Mouse (Mus musculus): Measurements from ENCODE around the gene Rnf224. TPM values are rescaled to one million over a fixed set of nuclear protein-coding genes. Genes with fewer than 3 reads are reported as not detected.

Gene Rnf224
- polyA plus RNA-seq, 1 experiment from 2014 or later: not detected

- WGBS: 84% methylated on average over 4 of the region's 4 CpGs
- DNase-seq (ENCODE audit: low spot score): no peak
These were observed 3.2 kb downstream of the Rnf224 start for GRCm38 (mm10) chr2:25233421-25233820.

GRCm38 (mm10) chr2:25231038-25231437 lies 5.5 kb downstream of the Rnf224 start:
- no peak for DNase-seq (ENCODE audit: low spot score)
- 53% methylated on average over 12 of the region's 12 CpGs for WGBS
- no peak overlapping the region for H3K27ac ChIP-seq (replicated peaks)
- H3K36me3 ChIP-seq (replicated peaks): no peaks in the 10 kb centered on the region
- H3K27me3 ChIP-seq (replicated peaks; ENCODE audit: low read depth, poor library complexity, severe bottlenecking): peaks cover 31% of the 10 kb centered on the region
- H3K4me3 ChIP-seq: no peak overlapping the region
- H3K9me3 ChIP-seq: no peaks in the 10 kb centered on the region
- peaks cover 12% of the 10 kb centered on the region for H3K4me1 ChIP-seq

More at GRCm38 (mm10) chr2:25233421-25233820, 3.2 kb downstream of the Rnf224 start:
- H3K4me3 ChIP-seq: no peak overlapping the region
- H3K36me3 ChIP-seq (replicated peaks): no peaks in the 10 kb centered on the region
- H3K27ac ChIP-seq (replicated peaks): no peak overlapping the region
- peaks cover 13% of the 10 kb centered on the region for H3K4me1 ChIP-seq
- no peaks in the 10 kb centered on the region for H3K9me3 ChIP-seq
- H3K27me3 ChIP-seq (replicated peaks; ENCODE audit: low read depth, poor library complexity, severe bottlenecking): peaks cover 31% of the 10 kb centered on the region

- Histone ChIP-seq H3K27ac (replicated peaks) (no peak overlapping the region), H3K36me3 (replicated peaks) (no peaks in the 10 kb centered on the region), H3K4me1 (peaks cover 17% of the 10 kb centered on the region), H3K9me3 (no peaks in the 10 kb centered on the region), H3K27me3 (replicated peaks; ENCODE audit: low read depth, poor library complexity, severe bottlenecking) (peaks cover 31% of the 10 kb centered on the region), H3K4me3 (no peak overlapping the region)
- WGBS: 89% methylated on average over 7 of the region's 7 CpGs
- no peak for DNase-seq (ENCODE audit: low spot score)
These were observed 6.0 kb downstream of the Rnf224 start for GRCm38 (mm10) chr2:25230581-25230980.

GRCm38 (mm10) chr2:25229582-25229981 lies 7.0 kb downstream of the Rnf224 start:
- no peak overlapping the region for H3K4me3 ChIP-seq
- 78% methylated on average over 5 of the region's 5 CpGs for WGBS
- peaks cover 21% of the 10 kb centered on the region for H3K4me1 ChIP-seq
- no peak for DNase-seq (ENCODE audit: low spot score)
- H3K9me3 ChIP-seq: no peaks in the 10 kb centered on the region
- no peak overlapping the region for H3K27ac ChIP-seq (replicated peaks)
- H3K27me3 ChIP-seq (replicated peaks; ENCODE audit: low read depth, poor library complexity, severe bottlenecking): peaks cover 28% of the 10 kb centered on the region
- H3K36me3 ChIP-seq (replicated peaks): no peaks in the 10 kb centered on the region

GRCm38 (mm10) chr2:25228995-25229530 lies 7.5 kb downstream of the Rnf224 start:
- peaks cover 25% of the 10 kb centered on the region for H3K27me3 ChIP-seq (replicated peaks; ENCODE audit: low read depth, poor library complexity, severe bottlenecking)
- H3K4me3 ChIP-seq: peak overlapping the region; percentile 45
- no peaks in the 10 kb centered on the region for H3K9me3 ChIP-seq
- peaks cover 21% of the 10 kb centered on the region for H3K4me1 ChIP-seq
- H3K36me3 ChIP-seq (replicated peaks): no peaks in the 10 kb centered on the region
- WGBS: 69% methylated on average over 6 of the region's 6 CpGs
- peak overlapping the region; percentile 77 for H3K27ac ChIP-seq (replicated peaks)
- DNase-seq (ENCODE audit: low spot score): no peak

- Histone ChIP-seq H3K36me3 (replicated peaks) (peaks cover 3% of the 10 kb centered on the region), H3K27me3 (replicated peaks; ENCODE audit: low read depth, poor library complexity, severe bottlenecking) (peaks cover 25% of the 10 kb centered on the region), H3K4me3 (peak overlapping the region; percentile 45), H3K27ac (replicated peaks) (peak overlapping the region; percentile 77), H3K9me3 (no peaks in the 10 kb centered on the region), H3K4me1 (peaks cover 25% of the 10 kb centered on the region)
- DNase-seq (ENCODE audit: low spot score): peak; percentile 86
- WGBS: under 1% methylated on average over 7 of the region's 7 CpGs
These were observed 8.1 kb downstream of the Rnf224 start for GRCm38 (mm10) chr2:25228431-25228889.

GRCm38 (mm10) chr2:25227406-25227805 lies 9.2 kb downstream of the Rnf224 start:
- H3K4me1 ChIP-seq: peaks cover 29% of the 10 kb centered on the region
- WGBS: 93% methylated on average over 4 of the region's 4 CpGs
- DNase-seq (ENCODE audit: low spot score): no peak
- H3K9me3 ChIP-seq: no peaks in the 10 kb centered on the region
- H3K27ac ChIP-seq (replicated peaks): no peak overlapping the region
- H3K36me3 ChIP-seq (replicated peaks): peaks cover 12% of the 10 kb centered on the region
- H3K27me3 ChIP-seq (replicated peaks; ENCODE audit: low read depth, poor library complexity, severe bottlenecking): peaks cover 24% of the 10 kb centered on the region
- H3K4me3 ChIP-seq: no peak overlapping the region

- no peaks in the 10 kb centered on the region for H3K9me3 ChIP-seq
- H3K36me3 ChIP-seq (replicated peaks): peaks cover 18% of the 10 kb centered on the region
- no peak for DNase-seq (ENCODE audit: low spot score)
- peaks cover 29% of the 10 kb centered on the region for H3K4me1 ChIP-seq
- H3K27me3 ChIP-seq (replicated peaks; ENCODE audit: low read depth, poor library complexity, severe bottlenecking): peaks cover 18% of the 10 kb centered on the region
- no peak overlapping the region for H3K4me3 ChIP-seq
- WGBS: 76% methylated on average over 5 of the region's 5 CpGs
- peak overlapping the region; percentile 7; the same call in 1 of the 2 replicates for H3K27ac ChIP-seq (replicated peaks)
These were observed 9.7 kb downstream of the Rnf224 start for GRCm38 (mm10) chr2:25226864-25227263.

GRCm38 (mm10) chr2:25225811-25226379 lies 10.7 kb downstream of the Rnf224 start:
- peaks cover 8% of the 10 kb centered on the region for H3K27me3 ChIP-seq (replicated peaks; ENCODE audit: low read depth, poor library complexity, severe bottlenecking)
- H3K4me3 ChIP-seq: peak overlapping the region; percentile 84
- DNase-seq (ENCODE audit: low spot score): no peak
- peaks cover 29% of the 10 kb centered on the region for H3K4me1 ChIP-seq
- peaks cover 26% of the 10 kb centered on the region for H3K36me3 ChIP-seq (replicated peaks)
- H3K9me3 ChIP-seq: no peaks in the 10 kb centered on the region
- 75% methylated on average over 8 of the region's 8 CpGs for WGBS
- H3K27ac ChIP-seq (replicated peaks): peak overlapping the region; percentile 91

- Histone ChIP-seq H3K27ac (replicated peaks) (peak overlapping the region; percentile 91), H3K36me3 (replicated peaks) (peaks cover 26% of the 10 kb centered on the region), H3K9me3 (no peaks in the 10 kb centered on the region), H3K27me3 (replicated peaks; ENCODE audit: low read depth, poor library complexity, severe bottlenecking) (peaks cover under 1% of the 10 kb centered on the region; the same call in 1 of the 2 replicates), H3K4me1 (peaks cover 29% of the 10 kb centered on the region), H3K4me3 (peak overlapping the region; percentile 84)
- DNase-seq (ENCODE audit: low spot score): peak; percentile 98
- WGBS: 2% methylated on average over 41 of the region's 41 CpGs
These were observed 11.5 kb downstream of the Rnf224 start for GRCm38 (mm10) chr2:25224766-25225752.

GRCm38 (mm10) chr2:25224492-25224765 lies 12.2 kb downstream of the Rnf224 start, which contains the start of gene Tubb4b:
Tubb4b (minus strand) TSS chr2:25224702.
- under 1% methylated on average over 17 of the region's 17 CpGs for WGBS
- peak within 1 kb of the TSS; percentile 93 for H3K27ac ChIP-seq (replicated peaks)
- H3K4me3 ChIP-seq: peak within 1 kb of the TSS; percentile 84
- peaks cover 26% of the 10 kb centered on the region for H3K36me3 ChIP-seq (replicated peaks)
- H3K9me3 ChIP-seq: no peaks in the 10 kb centered on the region
- peaks cover 29% of the 10 kb centered on the region for H3K4me1 ChIP-seq
- H3K27me3 ChIP-seq (replicated peaks; ENCODE audit: low read depth, poor library complexity, severe bottlenecking): no peaks in the 10 kb centered on the region
- no peak for DNase-seq (ENCODE audit: low spot score)

- H3K4me3 ChIP-seq: peak overlapping the region; percentile 84
These were observed 12.7 kb downstream of the Rnf224 start for GRCm38 (mm10) chr2:25223681-25224491.

More at GRCm38 (mm10) chr2:25223681-25224491, 12.7 kb downstream of the Rnf224 start:
- Histone ChIP-seq H3K4me1 (peaks cover 26% of the 10 kb centered on the region), H3K9me3 (no peaks in the 10 kb centered on the region), H3K36me3 (replicated peaks) (peaks cover 26% of the 10 kb centered on the region), H3K27me3 (replicated peaks; ENCODE audit: low read depth, poor library complexity, severe bottlenecking) (no peaks in the 10 kb centered on the region), H3K27ac (replicated peaks) (peak overlapping the region; percentile 93)
- no peak for DNase-seq (ENCODE audit: low spot score)
- WGBS: 1% methylated on average over 53 of the region's 53 CpGs

Data from embryonic facial prominence, embryonic 10.5 days (tissue).